Mouse (Mus musculus) liver, adult 2 months (tissue): Measurements from ENCODE around the gene F830045P16Rik.

ENCODE experiments used
- CTCF ChIP-seq: fragments of 200-500 bp; IDR thresholded peaks from 2 replicates; pipeline ENCODE4 v1.5.1; 2011; ENCODE audit warnings: low read depth, low read length, control low read depth
- POLR2A ChIP-seq: fragments of 200-500 bp; IDR thresholded peaks from 2 replicates; pipeline ENCODE4 v1.6.1; 2011; ENCODE audit warnings: low read length, control low read depth; ENCODE audit not compliant: insufficient read depth; ENCODE audit errors: extremely low read depth

DNA sequence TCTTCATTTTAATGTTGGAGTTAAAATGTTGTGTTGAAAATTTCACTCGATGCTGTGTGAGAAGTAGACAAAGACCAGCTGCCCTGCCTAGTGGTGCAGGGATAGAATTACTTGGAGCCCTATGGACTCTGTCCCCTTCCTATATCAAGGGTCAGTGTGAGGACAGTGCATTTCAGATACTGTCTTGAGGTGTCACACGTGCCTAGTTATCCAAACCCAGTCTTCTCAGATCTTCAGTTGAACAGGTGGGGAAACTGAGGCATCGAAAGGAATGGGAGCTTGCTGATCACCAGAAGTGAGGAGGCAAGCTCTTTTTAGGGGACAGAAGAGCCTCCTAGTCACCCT lies 22.4 kb upstream of the F830045P16Rik start:
- TF ChIP-seq CTCF (no peak), POLR2A (no peak)
